Mouse (Mus musculus) embryonic facial prominence, embryonic 10.5 days (tissue): ENCODE measurements around the gene Pex14. TPM values are rescaled to one million over a fixed set of nuclear protein-coding genes. Genes with fewer than 3 reads are reported as not detected.

Experiments used
- DNase-seq: peaks from one replicate; pipeline ENCODE4 v3.0.0-alpha.2; 2017; ENCODE audit warnings: low spot score
- H3K27ac ChIP-seq: fragments of 300-500 bp; sonication (generic); replicated peaks from 2 replicates; pipeline ENCODE4 v1.5.1; 2016; ENCODE audit warnings: mild to moderate bottlenecking
- H3K27me3 ChIP-seq: fragments of 300-500 bp; sonication (generic); replicated peaks from 2 replicates; pipeline ENCODE4 v1.6.1; 2016; ENCODE audit warnings: low read depth, mild to moderate bottlenecking; ENCODE audit not compliant: poor library complexity, severe bottlenecking
- H3K36me3 ChIP-seq: fragments of 300-500 bp; sonication (generic); replicated peaks from 2 replicates; pipeline ENCODE4 v1.6.1; 2016; ENCODE audit warnings: mild to moderate bottlenecking, moderate library complexity
- H3K4me1 ChIP-seq: fragments of 300-500 bp; sonication (generic); 2 replicates; pipeline ENCODE4 v1.6.1; 2016
- H3K4me3 ChIP-seq: fragments of 300-500 bp; sonication (generic); 2 replicates; pipeline ENCODE4 v1.5.1; 2016; ENCODE audit warnings: mild to moderate bottlenecking, moderate library complexity
- H3K9me3 ChIP-seq: fragments of 300-500 bp; sonication (generic); 2 replicates; pipeline ENCODE4 v1.6.1; 2016; ENCODE audit warnings: mild to moderate bottlenecking
- WGBS: fragments of 180-500 bp; shearing (Covaris S2); methylation state at CpG from one replicate; pipeline ENCODE4 v1.1.7; 2016; 5-methylcytosine and 5-hydroxymethylcytosine counted together
- polyA plus RNA-seq: library from polyadenylated mRNA; unstranded; fragments of >200 nt; fragmentation: Nextera tagmentation; extraction: Ambion mirVana; gene quantifications from 2 replicates; pipeline ENCODE4 v1.2.1, GENCODE M21; 2016

Pex14 gene
- polyA plus RNA-seq, 1 experiment from 2014 or later, result 59.0 TPM

- Histone ChIP-seq H3K27me3 (no peaks in the 10 kb centered on the region), H3K9me3 (no peaks in the 10 kb centered on the region), H3K36me3 (peaks cover 19% of the 10 kb centered on the region), H3K27ac (no peak overlapping the region), H3K4me3 (no peak overlapping the region), H3K4me1 (no peaks in the 10 kb centered on the region)
- DNase-seq, result no peak
- 96% methylated on average over 6 of the region's 6 CpGs for WGBS
These were observed 98.9 kb downstream of the Pex14 start for GRCm38 (mm10) chr4:149000746-149001145.

- Histone ChIP-seq H3K9me3 (no peaks in the 10 kb centered on the region), H3K4me3 (no peak overlapping the region), H3K27me3 (no peaks in the 10 kb centered on the region), H3K4me1 (peaks cover 17% of the 10 kb centered on the region), H3K36me3 (peaks cover 10% of the 10 kb centered on the region; the same call in 1 of the 2 replicates), H3K27ac (no peak overlapping the region)
- DNase-seq, result no peak
- WGBS, result 90% methylated on average over 5 of the region's 5 CpGs
These were observed 105.7 kb downstream of the Pex14 start for GRCm38 (mm10) chr4:148993948-148994347.

GRCm38 (mm10) chr4:148990038-148990437 is 109.6 kb downstream of the Pex14 start:
- H3K4me3 ChIP-seq, result no peak overlapping the region
- no peaks in the 10 kb centered on the region for H3K36me3 ChIP-seq
- peak overlapping the region; percentile 24; the same call in 1 of the 2 replicates for H3K27ac ChIP-seq
- no peak for DNase-seq
- no peaks in the 10 kb centered on the region for H3K27me3 ChIP-seq
- H3K4me1 ChIP-seq, result peaks cover 55% of the 10 kb centered on the region
- 39% methylated on average over 2 of the region's 2 CpGs for WGBS
- no peaks in the 10 kb centered on the region for H3K9me3 ChIP-seq

- Histone ChIP-seq H3K9me3 (no peaks in the 10 kb centered on the region), H3K4me3 (peak overlapping the region; percentile 17; the same call in 1 of the 2 replicates), H3K27ac (peak overlapping the region; percentile 80), H3K4me1 (peaks cover 84% of the 10 kb centered on the region), H3K27me3 (no peaks in the 10 kb centered on the region), H3K36me3 (peaks cover 24% of the 10 kb centered on the region)
- WGBS, result 26% methylated on average over 24 of the region's 24 CpGs
- DNase-seq, result peak; percentile 74
These were observed 113.9 kb downstream of the Pex14 start for GRCm38 (mm10) chr4:148985541-148986476.

- Histone ChIP-seq H3K4me1 (peaks cover 79% of the 10 kb centered on the region), H3K9me3 (no peaks in the 10 kb centered on the region), H3K36me3 (peaks cover 24% of the 10 kb centered on the region), H3K4me3 (peak overlapping the region; percentile 17; the same call in 1 of the 2 replicates), H3K27ac (peak overlapping the region; percentile 80), H3K27me3 (no peaks in the 10 kb centered on the region)
- 32% methylated on average over 19 of the region's 19 CpGs for WGBS
- peak; percentile 76 for DNase-seq
These were observed 114.8 kb downstream of the Pex14 start for GRCm38 (mm10) chr4:148984701-148985540.

GRCm38 (mm10) chr4:148982274-148982673 is 117.4 kb downstream of the Pex14 start:
- Histone ChIP-seq H3K9me3 (no peaks in the 10 kb centered on the region), H3K4me1 (peaks cover 83% of the 10 kb centered on the region), H3K36me3 (peaks cover 24% of the 10 kb centered on the region), H3K27ac (no peak overlapping the region), H3K4me3 (no peak overlapping the region), H3K27me3 (no peaks in the 10 kb centered on the region)
- 81% methylated on average over 6 of the region's 6 CpGs for WGBS
- no peak for DNase-seq

GRCm38 (mm10) chr4:148979837-148980236 is 119.8 kb downstream of the Pex14 start:
- Histone ChIP-seq H3K9me3 (no peaks in the 10 kb centered on the region), H3K36me3 (peaks cover 24% of the 10 kb centered on the region), H3K27me3 (no peaks in the 10 kb centered on the region), H3K27ac (no peak overlapping the region), H3K4me1 (peaks cover 63% of the 10 kb centered on the region), H3K4me3 (no peak overlapping the region)
- DNase-seq, result no peak
- 65% methylated on average over 11 of the region's 11 CpGs for WGBS

- no peak for DNase-seq
- H3K27ac ChIP-seq, result no peak overlapping the region
- H3K9me3 ChIP-seq, result no peaks in the 10 kb centered on the region
- H3K27me3 ChIP-seq, result no peaks in the 10 kb centered on the region
- peaks cover 59% of the 10 kb centered on the region for H3K4me1 ChIP-seq
- H3K4me3 ChIP-seq, result no peak overlapping the region
- peaks cover 22% of the 10 kb centered on the region for H3K36me3 ChIP-seq
- 90% methylated on average over 11 of the region's 11 CpGs for WGBS
These were observed 120.8 kb downstream of the Pex14 start for GRCm38 (mm10) chr4:148978926-148979325.

- Histone ChIP-seq H3K36me3 (peaks cover 16% of the 10 kb centered on the region), H3K4me1 (peaks cover 56% of the 10 kb centered on the region), H3K27ac (peak overlapping the region; percentile 27), H3K27me3 (no peaks in the 10 kb centered on the region), H3K4me3 (no peak overlapping the region), H3K9me3 (no peaks in the 10 kb centered on the region)
- 76% methylated on average over 9 of the region's 9 CpGs for WGBS
- DNase-seq, result no peak
These were observed 121.3 kb downstream of the Pex14 start for GRCm38 (mm10) chr4:148978221-148978855.

- peaks cover 72% of the 10 kb centered on the region for H3K4me1 ChIP-seq
These were observed 124.8 kb downstream of the Pex14 start for GRCm38 (mm10) chr4:148974833-148975232.

GRCm38 (mm10) chr4:148973387-148973786 is 126.3 kb downstream of the Pex14 start:
- H3K4me3 ChIP-seq, result no peak overlapping the region
- peaks cover 61% of the 10 kb centered on the region for H3K4me1 ChIP-seq
- H3K9me3 ChIP-seq, result no peaks in the 10 kb centered on the region
- 73% methylated on average over 14 of the region's 14 CpGs for WGBS
- DNase-seq, result no peak
- peaks cover 10% of the 10 kb centered on the region for H3K36me3 ChIP-seq
- H3K27ac ChIP-seq, result no peak overlapping the region
- no peaks in the 10 kb centered on the region for H3K27me3 ChIP-seq

More at GRCm38 (mm10) chr4:148974833-148975232, 124.8 kb downstream of the Pex14 start:
- no peak overlapping the region for H3K27ac ChIP-seq
- DNase-seq, result no peak
- peaks cover 5% of the 10 kb centered on the region for H3K36me3 ChIP-seq
- WGBS, result 84% methylated on average over 7 of the region's 7 CpGs
- H3K27me3 ChIP-seq, result no peaks in the 10 kb centered on the region
- no peaks in the 10 kb centered on the region for H3K9me3 ChIP-seq
- H3K4me3 ChIP-seq, result no peak overlapping the region

GRCm38 (mm10) chr4:148972707-148973106 is 127.0 kb downstream of the Pex14 start:
- WGBS, result 82% methylated on average over 14 of the region's 14 CpGs
- H3K36me3 ChIP-seq, result peaks cover 13% of the 10 kb centered on the region
- no peak overlapping the region for H3K4me3 ChIP-seq
- no peak for DNase-seq
- no peaks in the 10 kb centered on the region for H3K9me3 ChIP-seq
- no peaks in the 10 kb centered on the region for H3K27me3 ChIP-seq
- H3K27ac ChIP-seq, result peak overlapping the region; percentile 51; the same call in 1 of the 2 replicates
- H3K4me1 ChIP-seq, result peaks cover 54% of the 10 kb centered on the region
